Mouse (Mus musculus): ENCODE data around the gene Gm10643.

Gm10643 gene

GRCm38 (mm10) chr8:84038015-84038414 is 26.9 kb downstream of the Gm10643 start:
- peak in 1 of 2 experiments; percentile 38 for DNase-seq

GRCm38 (mm10) chr8:84032777-84033176 is 32.2 kb downstream of the Gm10643 start:
- no peak for DNase-seq

- DNase-seq = no peak
These were observed 35.7 kb downstream of the Gm10643 start for GRCm38 (mm10) chr8:84029272-84029671.

- DNase-seq = no peak
These were observed 37.5 kb downstream of the Gm10643 start for GRCm38 (mm10) chr8:84027449-84027848.

GRCm38 (mm10) chr8:84025863-84026262 is 39.1 kb downstream of the Gm10643 start:
- DNase-seq = no peak

- DNase-seq = peak; percentile 70 to 75
These were observed 40.8 kb downstream of the Gm10643 start for GRCm38 (mm10) chr8:84024171-84024570.

- peak; percentile 86 to 92 for DNase-seq
These were observed 41.3 kb downstream of the Gm10643 start for GRCm38 (mm10) chr8:84023631-84024030.

GRCm38 (mm10) chr8:84023085-84023484 is 41.9 kb downstream of the Gm10643 start:
- peak; percentile 89 to 90 for DNase-seq

GRCm38 (mm10) chr8:84021569-84021968 is 43.4 kb downstream of the Gm10643 start:
- peak in 1 of 2 experiments; percentile 46 for DNase-seq

- DNase-seq = peak; percentile 78 to 86
These were observed 43.8 kb downstream of the Gm10643 start, which contains the start of gene Palm3 for GRCm38 (mm10) chr8:84021096-84021495. Gene Palm3 (plus strand): TSS chr8:84021471.

- no peak for DNase-seq
These were observed 45.2 kb downstream of the Gm10643 start for GRCm38 (mm10) chr8:84019738-84020137.

- DNase-seq = no peak
These were observed 49.1 kb downstream of the Gm10643 start for GRCm38 (mm10) chr8:84015833-84016232.
